Mouse (Mus musculus) bone marrow macrophage, adult 2 months (primary cell): ENCODE results near the gene Gata1. TPM values are rescaled to one million over a fixed set of nuclear protein-coding genes. Genes with fewer than 3 reads are reported as not detected.
"Not testable (repeated sequence)": the region's sequence is repeated elsewhere in the genome, so short reads cannot be mapped to it uniquely, and the experiment has no call there.

Experiments used
- H3K27ac ChIP-seq: 2 replicates; pipeline ENCODE4 v1.5.1; 2012; ENCODE audit warnings: low read depth, low read length; ENCODE audit not compliant: insufficient read depth
- H3K4me1 ChIP-seq: 2 replicates; pipeline ENCODE4 v1.6.1; 2012; ENCODE audit warnings: low read length; ENCODE audit not compliant: control insufficient read depth, insufficient read depth
- H3K4me3 ChIP-seq: 2 replicates; pipeline ENCODE4 v1.5.1; 2012; ENCODE audit warnings: mild to moderate bottlenecking, low read length, moderate library complexity; ENCODE audit not compliant: insufficient read depth
- CTCF ChIP-seq: IDR thresholded peaks from 2 replicates; pipeline ENCODE4 v1.5.1; 2012; ENCODE audit warnings: low read depth, mild to moderate bottlenecking, low read length, moderate library complexity
- POLR2A ChIP-seq: IDR thresholded peaks from 2 replicates; pipeline ENCODE4 v1.6.1; 2012; ENCODE audit warnings: mild to moderate bottlenecking, low read depth, low read length, borderline replicate concordance
- polyA plus RNA-seq: library from polyadenylated mRNA; stranded (reverse); fragments of >200 nt; gene quantifications from 2 replicates; pipeline ENCODE4 v1.2.4, GENCODE M21; 2012; ENCODE audit not compliant: missing spikeins, insufficient read depth, insufficient read length

The Gata1 gene
- polyA plus RNA-seq = not detected in 2 replicates

- no peak for TF ChIP-seq POLR2A
- TF ChIP-seq CTCF = no peak
- H3K4me3 ChIP-seq = no peak within 1 kb of the TSS
- H3K27ac ChIP-seq = no peak within 1 kb of the TSS
- H3K4me1 ChIP-seq = no peaks in the 10 kb centered on the region
Measured at GRCm38 (mm10) chrX:7977892-7978291, at the start of gene Gata1. TSS of gene Gata1 (minus strand) at chrX:7978071.

GRCm38 (mm10) chrX:8026811-8027210 lies 48.9 kb upstream of the Gata1 start:
- H3K27ac ChIP-seq = no peak overlapping the region
- no peak for TF ChIP-seq POLR2A
- TF ChIP-seq CTCF = no peak
- H3K4me1 ChIP-seq = peaks cover 6% of the 10 kb centered on the region; the same call in 1 of the 2 replicates
- H3K4me3 ChIP-seq = no peak overlapping the region

GRCm38 (mm10) chrX:8024795-8025194 lies 46.9 kb upstream of the Gata1 start:
- no peak overlapping the region for H3K4me3 ChIP-seq
- H3K4me1 ChIP-seq = peaks cover 6% of the 10 kb centered on the region; the same call in 1 of the 2 replicates
- TF ChIP-seq CTCF (no peak), POLR2A (no peak)
- no peak overlapping the region for H3K27ac ChIP-seq

- Histone ChIP-seq H3K27ac (no peak overlapping the region), H3K4me1 (no peaks in the 10 kb centered on the region), H3K4me3 (no peak overlapping the region)
- TF ChIP-seq POLR2A (no peak), CTCF (no peak)
Measured at GRCm38 (mm10) chrX:8020111-8020778, 42.4 kb upstream of the Gata1 start.

- Histone ChIP-seq H3K4me1 (no peaks in the 10 kb centered on the region), H3K4me3 (no peak within 1 kb of the TSS), H3K27ac (no peak within 1 kb of the TSS)
- TF ChIP-seq CTCF (no peak), POLR2A (no peak)
Measured at GRCm38 (mm10) chrX:8018286-8018685, 40.4 kb upstream of the Gata1 start, which contains the start of gene Glod5. TSS of gene Glod5 (minus strand) at chrX:8018492.

- no peak overlapping the region for H3K27ac ChIP-seq
- TF ChIP-seq POLR2A (no peak), CTCF (peak; percentile 56)
- no peaks in the 10 kb centered on the region for H3K4me1 ChIP-seq
- no peak overlapping the region for H3K4me3 ChIP-seq
Measured at GRCm38 (mm10) chrX:8017142-8017541, 39.3 kb upstream of the Gata1 start.

GRCm38 (mm10) chrX:8015675-8016074 lies 37.8 kb upstream of the Gata1 start:
- not testable (repeated sequence) for H3K4me3 ChIP-seq, H3K4me1 ChIP-seq, H3K27ac ChIP-seq

GRCm38 (mm10) chrX:8013569-8014314 lies 35.9 kb upstream of the Gata1 start:
- Histone ChIP-seq H3K4me1 (peaks cover 3% of the 10 kb centered on the region; the same call in 1 of the 2 replicates), H3K27ac (no peak overlapping the region), H3K4me3 (no peak overlapping the region)
- TF ChIP-seq CTCF = no peak
- no peak for TF ChIP-seq POLR2A

GRCm38 (mm10) chrX:8013157-8013556 lies 35.3 kb upstream of the Gata1 start:
- Histone ChIP-seq H3K4me1 (peaks cover 3% of the 10 kb centered on the region; the same call in 1 of the 2 replicates), H3K4me3 (no peak overlapping the region), H3K27ac (no peak overlapping the region)
- no peak for TF ChIP-seq CTCF
- no peak for TF ChIP-seq POLR2A

GRCm38 (mm10) chrX:8009356-8009755 lies 31.5 kb upstream of the Gata1 start:
- not testable (repeated sequence) for H3K4me3 ChIP-seq, H3K27ac ChIP-seq, H3K4me1 ChIP-seq
